Mouse (Mus musculus) myocyte (in vitro differentiated cells): ENCODE results near the gene Bri3. TPM values are rescaled to one million over a fixed set of nuclear protein-coding genes. Genes with fewer than 3 reads are reported as not detected.
A peak's percentile ranks its signal among the peaks of the same experiment; 100 is the strongest.

Experiments used
- H3K27me3 ChIP-seq: one replicate; pipeline ENCODE4 v1.6.1; 2011; ENCODE audit not compliant: control insufficient read depth, insufficient read depth, insufficient read length
- H3K36me3 ChIP-seq: one replicate; pipeline ENCODE4 v1.6.1; 2011; ENCODE audit not compliant: control insufficient read depth, insufficient read depth
- H3K4me2 ChIP-seq: one replicate; pipeline ENCODE4 v1.6.1; 2011; ENCODE audit warnings: low read depth, control low read depth
- H3K4me3 ChIP-seq: one replicate; pipeline ENCODE4 v1.5.1; 2011; ENCODE audit warnings: mild to moderate bottlenecking, control low read depth, moderate library complexity
- H3K79me2 ChIP-seq: one replicate; pipeline ENCODE4 v1.6.1; 2011; ENCODE audit not compliant: control insufficient read depth, insufficient read depth
- H3ac ChIP-seq: one replicate; pipeline ENCODE4 v1.6.1; 2011; ENCODE audit not compliant: control insufficient read depth, insufficient read length
- CEBPB ChIP-seq: IDR thresholded peaks from 2 replicates; pipeline ENCODE4 v1.6.1; 2011; ENCODE audit warnings: mild to moderate bottlenecking, moderate library complexity; ENCODE audit not compliant: poor library complexity, insufficient read depth, severe bottlenecking
- E2F4 ChIP-seq: IDR thresholded peaks from one replicate; pipeline ENCODE4 v1.6.1; 2011; ENCODE audit warnings: mild to moderate bottlenecking, control low read depth, moderate library complexity; ENCODE audit not compliant: insufficient read depth
- MAX ChIP-seq: IDR thresholded peaks from one replicate; pipeline ENCODE4 v1.6.1; 2011; ENCODE audit warnings: low read depth, mild to moderate bottlenecking, control low read depth
- MYOD1 ChIP-seq, 3 experiments: IDR thresholded peaks; one replicate each; pipeline ENCODE4 v1.6.1; 2011; ENCODE audit warnings: control low read depth in 2 of 3, low read depth in 2 of 3, mild to moderate bottlenecking in 2 of 3, moderate library complexity in 1 of 3; ENCODE audit not compliant: insufficient read length in 2 of 3, control insufficient read depth in 1 of 3
- MYOG ChIP-seq, 3 experiments: IDR thresholded peaks; one replicate each; pipeline ENCODE4 v1.6.1; 2011; ENCODE audit warnings: control low read depth in 2 of 3, low read depth in 2 of 3, mild to moderate bottlenecking in 2 of 3; ENCODE audit not compliant: insufficient read length in 2 of 3, control insufficient read depth in 1 of 3, insufficient read depth in 1 of 3
- POLR2A ChIP-seq: IDR thresholded peaks from one replicate; pipeline ENCODE4 v1.6.1; 2011; ENCODE audit warnings: low read depth, mild to moderate bottlenecking, control low read depth, moderate library complexity; ENCODE audit not compliant: insufficient read length
- POLR2AphosphoS2 ChIP-seq: IDR thresholded peaks from one replicate; pipeline ENCODE4 v1.6.1; 2011; ENCODE audit warnings: low read depth, control low read depth; ENCODE audit not compliant: insufficient read length
- REST ChIP-seq: IDR thresholded peaks from one replicate; pipeline ENCODE4 v1.6.1; 2011; ENCODE audit warnings: mild to moderate bottlenecking, control low read depth, moderate library complexity; ENCODE audit not compliant: insufficient read depth, insufficient read length
- SRF ChIP-seq: IDR thresholded peaks from one replicate; pipeline ENCODE4 v1.6.1; 2011; ENCODE audit warnings: low read depth; ENCODE audit not compliant: control insufficient read depth, insufficient read length
- TCF12 ChIP-seq: IDR thresholded peaks from one replicate; pipeline ENCODE4 v1.6.1; 2011; ENCODE audit warnings: mild to moderate bottlenecking, control low read depth; ENCODE audit not compliant: poor library complexity, insufficient read depth, severe bottlenecking
- TCF3 ChIP-seq: IDR thresholded peaks from one replicate; pipeline ENCODE4 v1.6.1; 2011; ENCODE audit warnings: low read depth, control low read depth; ENCODE audit not compliant: insufficient read length
- USF1 ChIP-seq: IDR thresholded peaks from one replicate; pipeline ENCODE4 v1.6.1; 2011; ENCODE audit warnings: low read depth, mild to moderate bottlenecking, control low read depth, moderate library complexity
- polyA plus RNA-seq: library from polyadenylated mRNA; unstranded; fragments of >200 nt; fragmentation: generic; extraction: Trizol; gene quantifications from one replicate; pipeline ENCODE4 v1.2.1, GENCODE M21; 2012; ENCODE audit warnings: missing spikeins

Gene Bri3
- polyA plus RNA-seq, 1 experiment = 153 TPM

GRCm38 (mm10) chr5:144258131-144258611 lies 13.9 kb downstream of the Bri3 start:
- Histone ChIP-seq H3ac (no peak overlapping the region), H3K4me3 (peak overlapping the region; percentile 95), H3K27me3 (no peaks in the 10 kb centered on the region), H3K36me3 (peaks cover 11% of the 10 kb centered on the region), H3K79me2 (peaks cover 69% of the 10 kb centered on the region), H3K4me2 (peak overlapping the region; percentile 98)
- TF ChIP-seq TCF3 = no peak
- TF ChIP-seq MYOG (IDR thresholded peaks at IDR 0.05; ENCODE audit: control insufficient read depth in 1 of 3, insufficient read depth in 1 of 3, insufficient read length in 2 of 3, low read depth in 2 of 3) = no peak
- no peak for TF ChIP-seq MAX
- TF ChIP-seq REST = no peak
- no peak for TF ChIP-seq TCF12
- no peak for TF ChIP-seq MYOD1 (IDR thresholded peaks at IDR 0.05; ENCODE audit: control insufficient read depth in 1 of 3, insufficient read length in 2 of 3, low read depth in 2 of 3)
- no peak for TF ChIP-seq POLR2AphosphoS2

DNA sequence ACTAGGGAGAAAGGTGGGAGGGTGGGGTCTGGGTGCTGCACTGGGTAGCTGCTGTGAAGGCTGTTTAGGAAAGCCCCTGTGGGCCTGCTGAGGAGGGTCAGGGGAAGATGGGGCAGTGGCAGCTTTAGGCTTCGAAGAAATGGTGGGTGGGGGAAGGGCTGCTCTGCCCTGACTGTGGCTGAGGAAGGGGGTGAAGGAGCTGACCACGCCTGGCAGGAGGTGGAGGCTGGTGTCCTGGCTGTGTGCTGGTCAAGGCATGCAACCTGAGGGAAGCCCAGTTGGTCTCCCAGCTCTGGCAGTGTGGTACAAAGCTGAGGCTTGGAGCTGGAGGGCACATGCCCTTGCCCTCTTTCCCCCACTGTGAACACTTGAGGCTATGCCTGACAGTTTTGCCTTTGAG lies 14.4 kb downstream of the Bri3 start:
- Histone ChIP-seq H3K27me3 (no peaks in the 10 kb centered on the region), H3K79me2 (peaks cover 73% of the 10 kb centered on the region), H3ac (no peak overlapping the region), H3K4me2 (peak overlapping the region; percentile 98), H3K36me3 (peaks cover 11% of the 10 kb centered on the region), H3K4me3 (peak overlapping the region; percentile 95)
- TF ChIP-seq SRF = no peak
- TF ChIP-seq E2F4 = no peak
- TF ChIP-seq MYOG (IDR thresholded peaks at IDR 0.05; ENCODE audit: control insufficient read depth in 1 of 3, insufficient read depth in 1 of 3, insufficient read length in 2 of 3, low read depth in 2 of 3) = no peak
- peak; percentile 70 for TF ChIP-seq POLR2AphosphoS2
- no peak for TF ChIP-seq TCF3
- no peak for TF ChIP-seq USF1
- TF ChIP-seq MYOD1 (IDR thresholded peaks at IDR 0.05; ENCODE audit: control insufficient read depth in 1 of 3, insufficient read length in 2 of 3, low read depth in 2 of 3) = peak in 1 of 3 experiments; percentile 6
- TF ChIP-seq TCF12 = no peak
- TF ChIP-seq CEBPB = no peak
- TF ChIP-seq POLR2A = peak; percentile 28
- no peak for TF ChIP-seq MAX
- no peak for TF ChIP-seq REST

- H3K4me2 ChIP-seq = peak overlapping the region; percentile 98
- peak overlapping the region; percentile 95 for H3K4me3 ChIP-seq
- H3K27me3 ChIP-seq = no peaks in the 10 kb centered on the region
- peaks cover 75% of the 10 kb centered on the region for H3K79me2 ChIP-seq
- H3ac ChIP-seq = no peak overlapping the region
- no peak for TF ChIP-seq E2F4
- TF ChIP-seq USF1 = no peak
- peak; percentile 69 for TF ChIP-seq POLR2AphosphoS2
- no peak for TF ChIP-seq MYOG (IDR thresholded peaks at IDR 0.05; ENCODE audit: control insufficient read depth in 1 of 3, insufficient read depth in 1 of 3, insufficient read length in 2 of 3, low read depth in 2 of 3)
- H3K36me3 ChIP-seq = peaks cover 11% of the 10 kb centered on the region
Observed at GRCm38 (mm10) chr5:144259228-144259627, 15.0 kb downstream of the Bri3 start.

DNA sequence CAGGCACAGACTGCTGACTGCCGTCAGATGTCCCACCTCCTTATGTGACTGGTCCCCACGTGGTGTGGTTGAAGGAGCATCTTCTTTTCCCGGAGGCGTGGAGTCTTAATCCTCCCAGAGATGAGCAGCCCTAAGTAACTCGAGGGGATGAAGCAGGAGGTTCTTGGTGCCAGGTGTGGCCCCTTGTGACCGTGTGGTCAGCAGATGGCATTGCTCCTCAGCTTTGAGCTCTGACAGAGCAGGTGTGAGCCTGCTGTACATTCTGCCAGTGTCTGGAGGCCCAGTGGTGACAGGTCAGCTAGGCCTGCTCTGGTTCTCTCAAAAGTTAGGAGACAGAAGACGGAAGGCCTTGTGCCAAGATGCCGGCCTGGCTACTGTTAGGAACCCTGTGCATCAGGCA lies 16.2 kb downstream of the Bri3 start:
- no peak overlapping the region for H3K4me3 ChIP-seq
- no peak overlapping the region for H3ac ChIP-seq
- H3K36me3 ChIP-seq = peaks cover 24% of the 10 kb centered on the region
- TF ChIP-seq E2F4 (no peak), POLR2AphosphoS2 (peak; percentile 86), TCF3 (no peak), POLR2A (peak; percentile 49), TCF12 (no peak), MAX (no peak), REST (no peak), SRF (no peak), CEBPB (no peak), MYOD1 (IDR thresholded peaks at IDR 0.05; ENCODE audit: control insufficient read depth in 1 of 3, insufficient read length in 2 of 3, low read depth in 2 of 3) (peak in 2 of 3 experiments; percentile 74 to 80), MYOG (IDR thresholded peaks at IDR 0.05; ENCODE audit: control insufficient read depth in 1 of 3, insufficient read depth in 1 of 3, insufficient read length in 2 of 3, low read depth in 2 of 3) (peak in 2 of 3 experiments; percentile 16 to 60), USF1 (no peak)
- no peaks in the 10 kb centered on the region for H3K27me3 ChIP-seq
- no peak overlapping the region for H3K4me2 ChIP-seq
- H3K79me2 ChIP-seq = peaks cover 84% of the 10 kb centered on the region

- TF ChIP-seq TCF12 (no peak), POLR2AphosphoS2 (peak; percentile 72)
- Histone ChIP-seq H3K36me3 (peaks cover 30% of the 10 kb centered on the region), H3K27me3 (no peaks in the 10 kb centered on the region), H3K4me3 (no peak overlapping the region), H3K79me2 (peaks cover 77% of the 10 kb centered on the region), H3K4me2 (no peak overlapping the region), H3ac (no peak overlapping the region)
Observed at GRCm38 (mm10) chr5:144261309-144261708, 17.1 kb downstream of the Bri3 start.
